Mouse (Mus musculus) kidney, embryonic 16.5 days (tissue): Measurements from ENCODE around the gene Cyp3a13. TPM values are rescaled to one million over a fixed set of nuclear protein-coding genes. Genes with fewer than 3 reads are reported as not detected.
"Not testable (repeated sequence)": the region's sequence is repeated elsewhere in the genome, so short reads cannot be mapped to it uniquely, and the experiment has no call there.

Experiments
- ATAC-seq: fragments of 200-750 bp; cut with Nextera tagmentation; 2 replicates; pipeline ENCODE4 v1.8.0; 2017; ENCODE audit warnings: moderate TSS enrichment; ENCODE audit not compliant: low FRiP score, low TSS enrichment
- H3K27ac ChIP-seq: fragments of 300-500 bp; sonication (generic); 2 replicates; pipeline ENCODE4 v1.5.1; 2014; ENCODE audit warnings: low read length
- H3K27me3 ChIP-seq: fragments of 300-500 bp; sonication (generic); 2 replicates; pipeline ENCODE4 v1.6.1; 2014; ENCODE audit warnings: low read length, control low read depth, mixed read lengths; ENCODE audit not compliant: insufficient read depth
- H3K36me3 ChIP-seq: fragments of 300-500 bp; sonication (generic); 2 replicates; pipeline ENCODE4 v1.6.1; 2014; ENCODE audit warnings: low read length, control low read depth, mixed read lengths; ENCODE audit not compliant: insufficient read depth
- H3K4me1 ChIP-seq: fragments of 300-500 bp; sonication (generic); 2 replicates; pipeline ENCODE4 v1.6.1; 2014; ENCODE audit warnings: low read length, control low read depth, mixed read lengths; ENCODE audit not compliant: insufficient read depth
- H3K4me2 ChIP-seq: fragments of 300-500 bp; sonication (generic); replicated peaks from 2 replicates; pipeline ENCODE4 v1.6.1; 2014; ENCODE audit warnings: low read depth, low read length
- H3K4me3 ChIP-seq: fragments of 300-500 bp; sonication (generic); 2 replicates; pipeline ENCODE4 v1.5.1; 2014; ENCODE audit warnings: mild to moderate bottlenecking, low read length
- H3K9ac ChIP-seq: fragments of 300-500 bp; sonication (generic); replicated peaks from 2 replicates; pipeline ENCODE4 v1.6.1; 2014; ENCODE audit warnings: low read length
- H3K9me3 ChIP-seq: fragments of 300-500 bp; sonication (generic); 2 replicates; pipeline ENCODE4 v1.6.1; 2016; ENCODE audit warnings: low read length, control low read depth
- WGBS: fragments of 180-500 bp; shearing (Covaris S2); extraction: QIAGEN DNeasy Blood & Tissue Kit; methylation state at CpG from one replicate; pipeline ENCODE4 v1.1.7; 2014; 5-methylcytosine and 5-hydroxymethylcytosine counted together
- polyA plus RNA-seq: library from polyadenylated mRNA; unstranded; fragments of >200 nt; fragmentation: Nextera tagmentation; extraction: Ambion mirVana; gene quantifications from 2 replicates; pipeline ENCODE4 v1.2.1, GENCODE M21; 2015

Cyp3a13 gene
- polyA plus RNA-seq, 1 experiment from 2014 or later, result 0.09 TPM

- Histone ChIP-seq H3K4me3 (no peak overlapping the region), H3K27me3 (no peaks in the 10 kb centered on the region), H3K4me1 (no peaks in the 10 kb centered on the region), H3K9me3 (no peaks in the 10 kb centered on the region), H3K27ac (no peak overlapping the region), H3K36me3 (no peaks in the 10 kb centered on the region), H3K9ac (no peak overlapping the region), H3K4me2 (no peak overlapping the region)
- no peak for ATAC-seq
- WGBS, result 85% methylated on average over 3 of the region's 3 CpGs
Observed at GRCm38 (mm10) chr5:137883345-137883744, 38.1 kb downstream of the Cyp3a13 start.

GRCm38 (mm10) chr5:137882922-137883321, 38.5 kb downstream of the Cyp3a13 start:
- no peak overlapping the region for H3K4me3 ChIP-seq
- H3K9me3 ChIP-seq, result no peaks in the 10 kb centered on the region
- H3K9ac ChIP-seq, result no peak overlapping the region
- no peak overlapping the region for H3K4me2 ChIP-seq
- H3K36me3 ChIP-seq, result no peaks in the 10 kb centered on the region
- H3K4me1 ChIP-seq, result no peaks in the 10 kb centered on the region
- ATAC-seq, result no peak
- H3K27me3 ChIP-seq, result no peaks in the 10 kb centered on the region
- WGBS, result 75% methylated on average over 4 of the region's 4 CpGs
- no peak overlapping the region for H3K27ac ChIP-seq

GRCm38 (mm10) chr5:137877860-137878259, 43.6 kb downstream of the Cyp3a13 start:
- H3K27me3 ChIP-seq, result no peaks in the 10 kb centered on the region
- H3K4me2 ChIP-seq, result no peak overlapping the region
- 51% methylated on average over 2 of the region's 2 CpGs for WGBS
- no peak overlapping the region for H3K4me3 ChIP-seq
- H3K4me1 ChIP-seq, result no peaks in the 10 kb centered on the region
- no peak for ATAC-seq
- no peaks in the 10 kb centered on the region for H3K36me3 ChIP-seq
- H3K9me3 ChIP-seq, result no peaks in the 10 kb centered on the region
- no peak overlapping the region for H3K27ac ChIP-seq
- H3K9ac ChIP-seq, result no peak overlapping the region

- H3K27ac ChIP-seq, result no peak overlapping the region
- ATAC-seq, result no peak
- 88% methylated on average over 2 of the region's 2 CpGs for WGBS
Observed at GRCm38 (mm10) chr5:137875054-137875453, 46.4 kb downstream of the Cyp3a13 start.

GRCm38 (mm10) chr5:137872381-137872702, 49.1 kb downstream of the Cyp3a13 start:
- not testable (repeated sequence) for H3K27me3 ChIP-seq, H3K9me3 ChIP-seq, H3K4me2 ChIP-seq, H3K4me1 ChIP-seq, H3K4me3 ChIP-seq, H3K27ac ChIP-seq, ATAC-seq, H3K9ac ChIP-seq, H3K36me3 ChIP-seq
- WGBS, result 47% methylated on average over 1 of the region's 1 CpGs

More at GRCm38 (mm10) chr5:137875054-137875453, 46.4 kb downstream of the Cyp3a13 start:
- Histone ChIP-seq H3K9me3 (no peaks in the 10 kb centered on the region), H3K4me2 (no peak overlapping the region), H3K4me1 (no peaks in the 10 kb centered on the region), H3K4me3 (no peak overlapping the region), H3K9ac (no peak overlapping the region), H3K36me3 (no peaks in the 10 kb centered on the region), H3K27me3 (no peaks in the 10 kb centered on the region)

GRCm38 (mm10) chr5:137871644-137872380, 49.6 kb downstream of the Cyp3a13 start, which contains the start of gene Pilrb2:
TSS of gene Pilrb2 (minus strand) at chr5:137871815.
- not testable (repeated sequence) for H3K9me3 ChIP-seq, H3K4me3 ChIP-seq, H3K27ac ChIP-seq, ATAC-seq, H3K4me1 ChIP-seq, H3K27me3 ChIP-seq, H3K9ac ChIP-seq, H3K36me3 ChIP-seq, H3K4me2 ChIP-seq
- 73% methylated on average over 2 of the region's 3 CpGs for WGBS

- ATAC-seq, H3K27ac ChIP-seq, H3K9ac ChIP-seq, H3K36me3 ChIP-seq, H3K27me3 ChIP-seq, H3K4me1 ChIP-seq, H3K4me3 ChIP-seq, H3K4me2 ChIP-seq, H3K9me3 ChIP-seq: not testable (repeated sequence)
- 66% methylated on average over 2 of the region's 2 CpGs for WGBS
Observed at GRCm38 (mm10) chr5:137868600-137868999, 52.8 kb downstream of the Cyp3a13 start.

- not testable (repeated sequence) for ATAC-seq, H3K4me1 ChIP-seq, H3K36me3 ChIP-seq, H3K27ac ChIP-seq, H3K27me3 ChIP-seq, H3K9me3 ChIP-seq, H3K4me3 ChIP-seq, H3K4me2 ChIP-seq, H3K9ac ChIP-seq
- WGBS, result 85% methylated on average over 1 of the region's 1 CpGs
Observed at GRCm38 (mm10) chr5:137864008-137864407, 57.4 kb downstream of the Cyp3a13 start.

- not testable (repeated sequence) for H3K9ac ChIP-seq, H3K9me3 ChIP-seq, H3K4me1 ChIP-seq, H3K27ac ChIP-seq, H3K36me3 ChIP-seq, H3K27me3 ChIP-seq, ATAC-seq, H3K4me2 ChIP-seq, H3K4me3 ChIP-seq
- 81% methylated on average over 2 of the region's 2 CpGs for WGBS
Observed at GRCm38 (mm10) chr5:137857960-137858710, 63.3 kb downstream of the Cyp3a13 start, which contains the start of gene Pilrb1. TSS of gene Pilrb1 (minus strand) at chr5:137858106.

GRCm38 (mm10) chr5:137856870-137857269, 64.5 kb downstream of the Cyp3a13 start:
- 73% methylated on average over 4 of the region's 5 CpGs for WGBS
- not testable (repeated sequence) for H3K4me1 ChIP-seq, ATAC-seq, H3K9ac ChIP-seq, H3K9me3 ChIP-seq, H3K4me2 ChIP-seq, H3K27ac ChIP-seq, H3K27me3 ChIP-seq, H3K36me3 ChIP-seq, H3K4me3 ChIP-seq
